Mouse (Mus musculus) hindbrain, embryonic 11.5 days (tissue): ENCODE measurements at regions not wholly inside any gene's neighbourhood (a gene's known extent, or its start where the extent isn't known, plus 50 kb on each side); places are given as distances from the start of the nearest gene placed in this dataset.

Source experiments
- ATAC-seq: fragments of 200-750 bp; cut with Nextera tagmentation; 2 replicates; pipeline ENCODE4 v1.8.0; 2017; ENCODE audit warnings: mild to moderate bottlenecking, moderate TSS enrichment, moderate library complexity; ENCODE audit not compliant: low FRiP score
- DNase-seq: peaks from one replicate; pipeline ENCODE4 v3.0.0-alpha.2; 2015; ENCODE audit warnings: low spot score
- H3K27ac ChIP-seq: fragments of 300-500 bp; sonication (generic); 2 replicates; pipeline ENCODE4 v1.5.1; 2014; ENCODE audit warnings: mild to moderate bottlenecking, low read depth, low read length
- H3K27me3 ChIP-seq: fragments of 300-500 bp; sonication (generic); 2 replicates; pipeline ENCODE4 v1.6.1; 2014; ENCODE audit warnings: mild to moderate bottlenecking, low read length, moderate library complexity, mixed read lengths; ENCODE audit not compliant: control insufficient read depth, insufficient read depth
- H3K36me3 ChIP-seq: fragments of 300-500 bp; sonication (generic); 2 replicates; pipeline ENCODE4 v1.6.1; 2014; ENCODE audit warnings: mild to moderate bottlenecking, low read length, moderate library complexity, mixed read lengths; ENCODE audit not compliant: control insufficient read depth, insufficient read depth
- H3K4me1 ChIP-seq: fragments of 300-500 bp; sonication (generic); replicated peaks from 2 replicates; pipeline ENCODE4 v1.6.1; 2014; ENCODE audit warnings: low read length, mixed read lengths; ENCODE audit not compliant: control insufficient read depth, insufficient read depth
- H3K4me2 ChIP-seq: fragments of 300-500 bp; sonication (generic); replicated peaks from 2 replicates; pipeline ENCODE4 v1.6.1; 2014; ENCODE audit warnings: mild to moderate bottlenecking, low read depth, low read length
- H3K4me3 ChIP-seq: fragments of 300-500 bp; sonication (generic); 2 replicates; pipeline ENCODE4 v1.5.1; 2014; ENCODE audit warnings: low read depth, low read length
- H3K9ac ChIP-seq: fragments of 300-500 bp; sonication (generic); 2 replicates; pipeline ENCODE4 v1.6.1; 2014; ENCODE audit warnings: low read depth, low read length
- H3K9me3 ChIP-seq: fragments of 300-500 bp; sonication (generic); 2 replicates; pipeline ENCODE4 v1.6.1; 2016; ENCODE audit warnings: low read length; ENCODE audit not compliant: control insufficient read depth
- WGBS: fragments of 180-500 bp; shearing (Covaris S2); extraction: QIAGEN DNeasy Blood & Tissue Kit; methylation state at CpG from one replicate; pipeline ENCODE4 v1.1.7; 2014; 5-methylcytosine and 5-hydroxymethylcytosine counted together

DNA sequence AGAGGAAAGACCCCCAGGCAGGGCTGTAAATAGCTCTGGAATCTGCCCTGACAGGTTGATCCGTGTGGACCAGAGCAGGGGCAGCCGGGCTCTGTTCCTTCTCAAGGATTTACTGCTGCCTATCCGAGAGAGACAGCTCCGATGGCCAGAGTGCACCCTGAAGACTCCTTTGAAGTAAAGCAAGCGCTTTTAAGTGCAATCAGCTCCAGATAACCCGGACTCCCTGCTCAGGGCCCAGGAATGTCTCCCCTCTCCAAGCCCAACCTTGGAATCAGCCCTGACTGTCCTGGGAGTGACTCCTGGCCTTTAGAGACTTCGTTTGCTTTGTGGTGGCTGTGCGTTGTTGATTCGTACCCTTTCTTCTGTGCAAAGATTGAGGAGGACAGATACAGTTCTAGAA lies 73.2 kb upstream of the Podxl start:
- H3K36me3 ChIP-seq = no peaks in the 10 kb centered on the region
- WGBS = 21% methylated on average over 9 of the region's 9 CpGs

GRCm38 (mm10) chr6:31632485-31632884 lies 68.7 kb upstream of the Podxl start:
- ATAC-seq (no peak), DNase-seq (no peak)
- no peaks in the 10 kb centered on the region for H3K9me3 ChIP-seq
- no peaks in the 10 kb centered on the region for H3K4me1 ChIP-seq
- H3K36me3 ChIP-seq = no peaks in the 10 kb centered on the region
- no peak overlapping the region for H3K9ac ChIP-seq
- H3K4me3 ChIP-seq = no peak overlapping the region
- no peak overlapping the region for H3K27ac ChIP-seq
- no peak overlapping the region for H3K4me2 ChIP-seq
- 73% methylated on average over 10 of the region's 10 CpGs for WGBS
- no peaks in the 10 kb centered on the region for H3K27me3 ChIP-seq

More for the DNA sequence above, 73.2 kb upstream of the Podxl start:
- Histone ChIP-seq H3K27me3 (no peaks in the 10 kb centered on the region), H3K9me3 (no peaks in the 10 kb centered on the region), H3K27ac (no peak overlapping the region), H3K4me3 (no peak overlapping the region), H3K9ac (no peak overlapping the region), H3K4me2 (no peak overlapping the region), H3K4me1 (no peaks in the 10 kb centered on the region)
- ATAC-seq (no peak), DNase-seq (no peak)

DNA sequence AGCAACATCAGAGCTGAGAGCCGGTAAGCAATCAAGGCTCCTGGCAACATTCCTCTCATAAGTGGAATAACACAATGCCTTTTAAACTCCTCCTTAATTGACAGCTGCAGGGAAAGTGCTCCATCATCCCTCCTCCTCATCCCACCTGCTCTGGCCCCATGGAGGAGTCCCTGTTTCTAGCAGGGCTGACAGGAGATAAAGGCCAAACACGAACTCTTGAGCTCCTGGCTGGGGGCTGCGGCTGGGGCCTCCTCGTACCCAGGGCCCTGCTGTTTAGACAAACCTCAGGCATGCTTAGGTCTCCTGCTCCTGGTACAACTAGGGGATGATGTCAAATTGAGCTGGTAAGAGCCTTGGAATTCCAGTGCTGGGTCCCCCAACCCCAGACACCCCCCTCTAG lies 66.2 kb upstream of the Podxl start:
- Histone ChIP-seq H3K4me2 (no peak overlapping the region), H3K27ac (no peak overlapping the region), H3K4me3 (no peak overlapping the region), H3K4me1 (no peaks in the 10 kb centered on the region), H3K9ac (no peak overlapping the region), H3K36me3 (no peaks in the 10 kb centered on the region), H3K9me3 (no peaks in the 10 kb centered on the region), H3K27me3 (no peaks in the 10 kb centered on the region)
- ATAC-seq = no peak
- DNase-seq = no peak
- 56% methylated on average over 4 of the region's 4 CpGs for WGBS

- Histone ChIP-seq H3K27me3 (no peaks in the 10 kb centered on the region), H3K27ac (no peak overlapping the region), H3K9ac (no peak overlapping the region), H3K4me3 (no peak overlapping the region), H3K4me1 (no peaks in the 10 kb centered on the region), H3K4me2 (no peak overlapping the region), H3K36me3 (no peaks in the 10 kb centered on the region), H3K9me3 (no peaks in the 10 kb centered on the region)
- no peak for ATAC-seq
- DNase-seq = no peak
- WGBS = 92% methylated on average over 3 of the region's 3 CpGs
Observed at GRCm38 (mm10) chr6:31627912-31628311, 64.1 kb upstream of the Podxl start.

GRCm38 (mm10) chr6:31625055-31625454 lies 61.3 kb upstream of the Podxl start:
- Histone ChIP-seq H3K4me2 (no peak overlapping the region), H3K9me3 (no peaks in the 10 kb centered on the region), H3K4me3 (no peak overlapping the region), H3K27ac (no peak overlapping the region), H3K9ac (no peak overlapping the region), H3K27me3 (no peaks in the 10 kb centered on the region), H3K36me3 (no peaks in the 10 kb centered on the region), H3K4me1 (no peaks in the 10 kb centered on the region)
- ATAC-seq (no peak), DNase-seq (no peak)
- 80% methylated on average over 2 of the region's 2 CpGs for WGBS

DNA sequence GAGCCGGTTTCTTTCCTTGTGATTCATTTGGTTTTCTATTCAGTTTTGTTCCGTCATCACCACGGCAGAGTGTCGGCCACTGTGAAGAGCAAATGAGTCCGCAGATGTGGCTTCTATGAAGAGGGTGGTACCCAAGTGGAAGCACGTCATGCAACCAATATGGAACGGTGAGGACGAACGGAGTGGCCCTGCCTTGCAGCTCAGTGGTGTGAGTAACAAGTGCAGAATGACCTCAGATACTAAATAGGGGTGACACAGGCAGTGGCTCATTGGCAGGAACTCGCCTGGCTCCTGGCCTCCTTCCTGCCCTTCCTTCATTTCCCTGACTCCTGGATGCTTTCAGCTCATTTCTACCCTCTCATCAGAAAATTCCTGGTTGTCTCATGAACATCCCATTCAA lies 60.6 kb upstream of the Podxl start:
- Histone ChIP-seq H3K9ac (no peak overlapping the region), H3K27me3 (no peaks in the 10 kb centered on the region), H3K4me2 (no peak overlapping the region), H3K9me3 (no peaks in the 10 kb centered on the region), H3K27ac (no peak overlapping the region), H3K4me3 (no peak overlapping the region), H3K4me1 (no peaks in the 10 kb centered on the region), H3K36me3 (no peaks in the 10 kb centered on the region)
- no peak for ATAC-seq
- no peak for DNase-seq
- 81% methylated on average over 10 of the region's 10 CpGs for WGBS

DNA sequence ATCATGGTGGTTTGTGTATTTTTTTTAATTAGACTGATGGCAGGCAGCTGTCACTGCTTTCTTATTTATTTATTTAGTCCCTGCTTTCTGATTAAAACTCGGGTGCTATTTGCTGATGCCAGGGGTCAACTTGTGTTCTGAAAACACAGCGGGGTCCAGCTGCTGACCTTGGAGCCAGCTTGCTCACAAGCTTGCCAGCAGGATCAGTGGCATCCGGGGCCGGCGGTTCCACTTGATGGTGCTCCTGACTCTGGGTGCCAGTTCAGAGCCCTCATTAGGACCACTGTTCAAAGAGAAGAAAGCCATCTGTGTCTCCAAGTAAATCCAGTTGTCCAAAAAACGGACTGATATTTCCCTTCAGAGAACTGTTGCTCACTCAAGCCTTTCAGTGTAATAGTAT lies 57.2 kb upstream of the Podxl start:
- Histone ChIP-seq H3K9me3 (no peaks in the 10 kb centered on the region), H3K9ac (no peak overlapping the region), H3K36me3 (no peaks in the 10 kb centered on the region), H3K27ac (no peak overlapping the region), H3K4me3 (no peak overlapping the region), H3K4me1 (no peaks in the 10 kb centered on the region), H3K27me3 (no peaks in the 10 kb centered on the region), H3K4me2 (no peak overlapping the region)
- WGBS = 71% methylated on average over 6 of the region's 6 CpGs
- DNase-seq (no peak), ATAC-seq (no peak)

GRCm38 (mm10) chr6:31618852-31619251 lies 55.1 kb upstream of the Podxl start:
- 83% methylated on average over 2 of the region's 2 CpGs for WGBS
- Histone ChIP-seq H3K27ac (no peak overlapping the region), H3K9ac (no peak overlapping the region), H3K4me2 (no peak overlapping the region), H3K4me1 (no peaks in the 10 kb centered on the region), H3K36me3 (no peaks in the 10 kb centered on the region), H3K27me3 (no peaks in the 10 kb centered on the region), H3K9me3 (no peaks in the 10 kb centered on the region), H3K4me3 (no peak overlapping the region)
- no peak for ATAC-seq
- DNase-seq = no peak

- no peak for DNase-seq
- Histone ChIP-seq H3K36me3 (no peaks in the 10 kb centered on the region), H3K4me1 (no peaks in the 10 kb centered on the region), H3K9me3 (no peaks in the 10 kb centered on the region), H3K27ac (no peak overlapping the region), H3K4me2 (no peak overlapping the region), H3K27me3 (no peaks in the 10 kb centered on the region), H3K4me3 (no peak overlapping the region), H3K9ac (no peak overlapping the region)
- WGBS = 71% methylated on average over 8 of the region's 8 CpGs
- ATAC-seq = no peak
Observed at GRCm38 (mm10) chr6:31617341-31617740, 53.6 kb upstream of the Podxl start.
